ENCODE assay signal across 8 mouse cellular contexts in genomic region chr16:38756177-38756503, GRCm38 (mm10). TPM values are rescaled to one million over a fixed set of nuclear protein-coding genes. Genes with fewer than 3 reads are reported as not detected.
DNase-seq lines count a peak whose midpoint lies in the region.

No protein-coding gene starts in this region.

- DNase-seq in adrenal gland, adult (ENCODE audit: inconsistent age in 2 of 2, low spot score in 1 of 2): peak; percentile 26 to 54
- no peak for DNase-seq in adrenal gland, postnatal 4 days (ENCODE audit: low spot score in 2 of 2)
- DNase-seq in right cerebral cortex, postnatal 14 days: peak; percentile 22
- no peak for DNase-seq in right cerebral cortex, postnatal 4 days
- DNase-seq in kidney, postnatal 36 days: peak; percentile 78 to 86
- DNase-seq in yolk sac, embryonic 10.5 days (ENCODE audit: low spot score): peak; percentile 21
- DNase-seq in T-cell, adult 2 months (ENCODE audit: low spot score): no peak
- no peak for DNase-seq in right cerebral cortex, adult 2 months (ENCODE audit: low spot score in 2 of 2)

RNA-seq across cellular contexts. Expression of gene B4galt4, which starts 14.1 kb away (rescaled TPM):
- total RNA-seq in adrenal gland, postnatal 4 days (2021): 10 to 100 TPM; 13.1 to 14.9 TPM

RNA-seq across cellular contexts. Expression of gene Arhgap31, which starts 43.1 kb away (rescaled TPM):
- 10 to 100 TPM; 31.3 to 31.4 TPM for total RNA-seq in adrenal gland, postnatal 4 days (2021)

RNA-seq across cellular contexts. Expression of gene Upk1b, which starts 44.0 kb away (rescaled TPM):
- total RNA-seq in adrenal gland, postnatal 4 days (2021): 1 to 10 TPM; 4.3 to 5.1 TPM

Comparison
In these comparisons a context has a peak if more than half of its experiments do, and no peak if none do; other contexts are left out.
1. DNase-seq: peak in adrenal gland, adult (2 of 2), right cerebral cortex, postnatal 14 days (single experiment), kidney, postnatal 36 days (2 of 2) and yolk sac, embryonic 10.5 days (single experiment); none in adrenal gland, postnatal 4 days (0 of 2), right cerebral cortex, postnatal 4 days (single experiment), T-cell, adult 2 months (single experiment) and right cerebral cortex, adult 2 months (0 of 2).